Mouse (Mus musculus) embryo, embryonic 11 days (tissue): ENCODE data around the gene Skp1a.

Source experiments
- DNase-seq: peaks from one replicate; pipeline ENCODE4 v3.0.0-alpha.2; 2015

The Skp1a gene

DNA sequence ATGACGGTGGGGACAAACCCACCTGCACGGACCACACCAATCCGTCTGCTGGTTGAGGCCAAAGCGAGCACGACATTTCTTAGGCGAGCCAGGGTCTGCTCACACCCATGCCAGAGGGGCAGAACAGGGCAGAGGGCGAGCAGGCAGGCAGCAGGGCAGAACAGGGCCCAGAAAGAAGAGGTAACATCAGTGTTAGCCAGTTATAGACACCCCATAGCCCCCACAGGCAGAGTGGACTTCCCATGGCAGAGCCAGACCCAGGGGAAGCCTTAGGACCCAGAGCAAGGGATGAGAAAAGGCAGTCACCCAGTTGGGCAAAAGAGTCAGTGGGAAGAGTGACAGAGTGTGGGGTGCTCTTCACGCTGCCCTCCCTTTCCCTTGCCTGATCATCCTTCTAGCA is 23.3 kb downstream of the Skp1a start:
- no peak for DNase-seq

DNA sequence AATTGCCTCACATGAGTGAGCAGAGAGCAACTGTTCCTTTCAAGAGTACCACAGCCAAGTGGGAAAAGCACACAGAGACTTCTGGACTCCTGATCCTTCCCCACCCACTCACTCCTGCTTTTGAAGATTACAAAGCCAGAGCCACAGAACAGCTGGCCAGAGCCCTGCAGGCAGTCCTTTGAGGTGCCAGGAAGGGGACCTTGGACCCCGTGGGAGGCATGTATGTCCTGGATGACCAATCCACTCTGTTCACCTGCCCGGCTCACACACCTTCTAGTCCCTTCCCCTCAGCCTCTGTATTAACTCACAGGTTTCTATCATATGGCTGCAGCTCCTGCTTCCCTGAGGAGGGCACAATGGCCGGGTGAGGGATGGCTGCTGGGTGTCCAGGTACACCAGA is 25.6 kb downstream of the Skp1a start:
- DNase-seq, result no peak

DNA sequence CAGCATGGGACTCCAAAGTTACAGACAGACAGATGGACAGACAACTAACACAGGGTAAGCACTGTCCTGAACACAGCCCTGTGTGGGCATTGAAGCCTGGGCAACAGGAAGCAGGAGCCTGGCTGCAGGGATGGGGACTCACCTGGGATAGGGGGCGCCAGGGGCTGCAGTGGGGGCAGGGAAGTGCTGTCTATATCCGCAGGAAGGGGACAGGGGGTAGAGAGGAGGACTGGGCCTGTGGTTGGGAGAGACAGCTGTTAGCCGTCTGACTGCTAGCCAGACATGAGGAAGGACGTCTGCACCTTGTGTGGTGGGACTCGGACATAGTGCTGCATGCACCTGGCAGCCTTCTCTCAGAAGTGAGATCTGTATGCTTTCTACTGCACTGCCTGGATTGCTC is 26.9 kb downstream of the Skp1a start:
- DNase-seq, result no peak

DNA sequence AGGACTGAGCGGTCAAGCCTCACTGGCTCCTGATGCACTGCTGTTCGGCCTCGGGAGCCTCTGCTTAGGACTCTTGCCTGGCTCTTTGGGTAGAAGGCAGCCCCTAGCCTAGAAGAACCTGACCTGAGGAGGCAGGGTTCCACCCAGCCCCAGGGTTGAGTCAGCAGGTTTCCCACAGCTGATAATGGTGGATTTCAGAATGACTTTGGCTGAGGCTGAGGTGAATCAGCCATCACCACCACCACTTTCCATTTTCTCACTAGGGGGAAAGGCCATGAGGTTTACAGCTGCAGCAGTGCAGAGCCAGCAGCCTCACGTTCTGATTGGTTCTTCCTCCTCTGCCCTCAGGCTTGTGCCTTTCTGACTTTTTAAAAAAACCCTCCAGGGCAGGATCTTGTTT is 29.1 kb downstream of the Skp1a start:
- no peak for DNase-seq

DNA sequence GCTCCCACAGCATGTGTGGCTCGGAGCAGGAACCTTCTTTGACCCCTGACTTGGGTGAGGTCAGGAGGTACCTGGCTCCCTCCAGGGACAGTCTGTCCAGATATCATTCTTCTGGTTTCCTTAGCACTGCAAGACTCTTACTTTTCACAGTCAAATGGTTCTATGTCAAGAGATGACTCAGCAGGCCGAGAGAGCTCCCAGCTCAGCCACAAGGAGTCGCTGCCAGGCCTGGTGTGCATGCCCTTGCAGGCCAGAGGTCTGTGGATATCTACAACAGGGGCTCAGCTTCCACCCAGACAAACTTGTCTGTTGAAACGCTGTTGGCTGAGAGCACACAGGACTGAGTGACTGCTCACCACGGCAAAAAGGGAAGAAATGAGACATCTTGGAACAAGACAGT is 30.1 kb downstream of the Skp1a start:
- peak; percentile 57 for DNase-seq

DNA sequence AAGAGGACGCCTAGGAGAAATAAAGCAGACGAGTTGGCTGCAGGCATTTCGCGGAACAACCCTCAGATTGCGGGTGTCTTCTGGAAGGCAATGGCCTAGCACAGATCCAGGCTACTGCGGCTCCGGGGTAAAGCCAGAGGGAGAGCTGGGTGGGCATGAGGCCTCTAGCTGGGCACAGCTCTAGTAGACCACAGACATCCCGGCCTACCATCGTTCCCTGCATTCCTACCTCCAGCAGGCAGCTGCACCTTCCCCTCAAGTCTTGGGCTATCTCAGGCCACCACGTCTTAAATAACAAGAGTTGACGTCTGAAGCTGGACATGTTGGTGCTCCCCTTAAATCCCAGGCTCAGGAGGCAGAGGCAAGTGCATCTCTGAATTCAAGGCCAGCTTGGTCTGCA is 30.5 kb downstream of the Skp1a start:
- DNase-seq, result no peak

DNA sequence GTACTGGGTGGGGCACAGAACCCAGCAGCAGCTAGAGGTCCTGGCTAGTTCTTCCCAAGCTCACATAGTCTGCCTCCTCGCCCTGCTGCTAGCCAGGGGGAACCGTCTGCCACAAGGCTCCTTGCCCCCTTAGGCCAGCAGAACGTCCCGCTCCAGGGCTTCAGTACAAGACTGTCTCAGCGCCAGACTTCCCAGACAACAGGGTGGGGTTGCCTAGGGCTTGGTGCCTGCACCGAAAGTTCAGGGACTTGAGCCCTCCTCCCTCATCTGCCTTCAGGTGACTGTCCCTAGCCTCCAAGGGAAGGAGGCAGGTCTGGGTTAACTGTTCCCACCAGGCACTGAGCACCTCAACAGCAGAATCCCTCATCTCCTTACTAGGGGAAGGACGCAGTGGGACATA is 33.1 kb downstream of the Skp1a start:
- no peak for DNase-seq

DNA sequence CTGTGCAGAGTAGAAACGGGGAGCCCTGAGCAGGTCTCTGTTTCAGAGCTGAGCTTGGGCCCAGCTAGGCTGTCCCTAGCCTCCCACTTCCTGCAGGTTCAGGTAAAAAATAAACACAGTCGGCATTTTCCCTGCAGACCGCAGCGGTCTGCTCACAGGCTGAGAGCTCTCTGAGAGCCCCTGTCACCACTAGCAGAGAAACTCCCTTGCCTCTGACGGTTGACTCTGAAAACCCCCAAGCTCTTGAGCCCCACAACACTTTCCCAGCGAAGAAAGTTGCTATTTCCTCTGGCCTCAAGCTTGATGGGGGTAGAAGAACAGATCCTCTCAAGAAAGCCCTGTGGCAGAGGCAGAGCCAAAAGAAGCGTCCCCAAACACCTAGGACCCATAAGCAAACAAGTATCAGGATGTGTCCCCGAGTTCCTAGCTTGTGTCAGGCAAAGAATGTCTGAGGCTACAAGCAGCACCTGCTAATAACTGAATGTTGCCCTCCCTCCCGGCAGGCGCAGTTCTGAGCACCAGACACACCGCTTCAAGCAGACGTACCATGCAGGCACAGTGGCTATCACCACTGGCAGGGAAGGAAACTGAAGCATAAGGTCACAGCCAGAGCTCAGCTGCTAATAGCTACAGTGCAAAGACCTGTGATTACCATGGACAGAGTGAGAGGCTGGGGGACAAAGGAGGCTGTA is 34.0 kb downstream of the Skp1a start:
- no peak for DNase-seq

DNA sequence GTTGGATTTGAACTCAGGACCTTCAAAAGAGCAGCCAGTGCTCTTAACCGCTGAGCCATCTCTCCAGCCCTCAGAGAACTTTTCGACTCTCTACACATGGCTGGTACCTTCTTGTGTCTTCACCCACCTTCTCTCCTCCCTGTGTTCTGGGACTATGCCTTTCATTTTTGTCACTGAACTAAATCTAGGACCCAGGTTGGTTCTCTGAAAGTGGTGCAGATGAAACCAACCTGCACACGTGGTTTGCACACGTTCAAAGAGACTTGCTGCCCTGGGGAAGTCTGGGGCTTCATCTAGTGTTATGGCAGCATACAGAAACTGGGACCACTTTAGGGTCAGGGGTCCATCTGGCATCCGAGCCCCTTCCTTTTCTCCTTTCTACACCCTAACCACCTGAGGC is 35.5 kb downstream of the Skp1a start:
- no peak for DNase-seq

DNA sequence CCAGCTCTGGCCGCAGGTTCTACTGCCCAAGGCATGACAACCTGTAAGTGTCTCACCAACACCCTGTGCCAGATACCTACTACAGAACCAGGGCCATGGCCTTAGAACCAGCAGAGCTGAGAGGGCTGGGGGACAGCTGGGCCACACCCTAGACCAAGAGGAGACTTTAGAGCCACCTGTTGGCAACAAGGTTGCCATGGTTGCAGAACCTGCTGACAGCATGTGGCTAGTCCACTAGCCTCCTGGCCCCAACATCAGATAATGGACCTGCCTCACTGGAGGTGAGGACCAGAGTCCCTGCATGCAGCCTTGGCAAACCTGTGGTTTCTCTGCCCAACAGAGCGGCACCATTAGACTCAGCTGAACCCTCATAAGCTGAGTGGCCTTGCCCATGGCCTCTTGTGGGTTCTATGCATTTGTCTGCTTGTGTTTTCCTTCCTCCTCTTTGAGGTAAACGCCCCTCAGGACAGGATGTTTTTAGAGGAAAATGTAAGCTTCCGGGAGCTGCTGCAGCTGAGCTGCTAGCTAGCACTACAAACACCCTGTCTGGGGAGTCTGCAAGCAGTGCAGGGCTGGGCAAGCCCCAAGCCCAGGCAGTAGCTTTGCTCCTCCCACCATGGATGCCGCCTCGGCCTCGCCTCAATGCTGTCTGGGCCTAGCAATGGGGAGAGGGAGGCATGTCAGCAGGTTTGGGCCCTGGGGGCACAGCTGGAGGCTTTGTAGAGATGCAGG is 36.5 kb downstream of the Skp1a start:
- DNase-seq, result peak; percentile 19

DNA sequence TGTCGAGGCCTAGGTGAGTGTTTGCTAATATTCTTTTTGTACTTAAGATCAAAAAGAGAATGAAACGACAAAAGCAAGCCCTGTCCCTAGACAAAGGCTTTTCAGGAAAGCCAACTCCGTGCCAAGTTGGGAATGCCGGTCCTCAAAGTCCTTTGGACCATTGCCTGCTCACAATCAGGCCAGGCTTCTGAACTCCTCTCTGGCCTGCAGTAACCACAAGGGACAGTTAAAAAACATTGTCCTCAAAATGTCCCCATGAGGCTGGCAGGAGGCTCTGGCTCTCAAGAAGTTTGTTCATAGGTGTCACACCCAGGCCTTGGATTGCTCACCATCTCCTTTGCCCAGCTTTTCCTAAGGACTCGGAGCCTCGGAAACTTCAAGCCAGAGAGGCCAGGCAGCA is 38.0 kb downstream of the Skp1a start:
- DNase-seq, result no peak

DNA sequence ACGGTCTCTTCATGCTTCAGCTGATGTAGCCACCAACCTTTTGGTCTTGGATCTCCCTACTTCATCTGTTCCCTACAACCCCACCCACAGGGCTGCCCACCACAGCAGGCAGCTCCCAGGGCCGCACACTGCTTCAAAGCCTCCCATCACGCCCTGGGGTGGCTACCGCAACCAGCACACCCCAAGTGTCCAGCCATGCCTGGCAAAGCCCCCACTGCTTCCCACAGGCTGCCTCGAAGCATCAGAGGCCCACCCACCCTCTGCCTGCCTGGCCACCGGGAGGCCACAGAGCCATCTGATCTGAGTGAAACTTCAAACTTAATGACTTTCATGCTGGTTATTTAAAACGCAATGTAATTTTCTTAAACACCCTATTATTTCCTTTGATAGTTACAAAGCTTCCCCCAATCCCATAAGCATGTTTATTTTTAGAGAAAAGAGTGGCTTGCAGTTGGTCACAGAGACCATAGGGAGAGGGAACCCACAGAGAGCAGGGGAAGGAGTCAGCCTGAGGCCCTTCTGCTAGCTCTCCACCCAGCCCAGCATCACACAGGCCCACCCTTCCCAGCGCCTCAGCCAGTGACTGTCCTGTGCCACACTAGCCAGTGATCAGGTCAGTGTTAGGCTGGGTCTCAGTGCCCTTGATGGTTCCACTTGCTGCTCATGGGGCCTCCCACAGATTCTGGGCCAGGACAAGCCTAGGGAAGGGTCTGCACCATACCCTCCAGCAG is 40.1 kb downstream of the Skp1a start:
- DNase-seq, result no peak

DNA sequence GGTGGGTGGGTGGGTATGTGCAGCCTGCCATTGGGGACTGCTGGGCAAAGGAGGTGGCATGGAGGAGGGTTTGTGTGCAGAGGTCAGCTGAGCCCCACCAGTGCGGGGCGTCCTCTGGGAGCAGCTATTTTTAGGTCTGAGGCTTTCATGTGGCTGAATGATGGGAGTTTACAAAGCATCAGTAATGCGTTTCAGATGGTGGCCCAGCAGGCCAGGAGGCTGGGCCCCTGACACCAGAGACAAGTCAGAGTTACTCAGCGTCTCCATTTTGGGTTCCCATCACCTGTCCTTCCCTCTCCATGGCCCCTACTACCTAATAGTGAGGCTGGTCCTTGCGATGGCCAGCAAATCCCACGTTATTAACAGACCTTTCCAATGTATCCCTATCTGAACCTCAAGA is 40.8 kb downstream of the Skp1a start:
- peak; percentile 41 for DNase-seq

DNA sequence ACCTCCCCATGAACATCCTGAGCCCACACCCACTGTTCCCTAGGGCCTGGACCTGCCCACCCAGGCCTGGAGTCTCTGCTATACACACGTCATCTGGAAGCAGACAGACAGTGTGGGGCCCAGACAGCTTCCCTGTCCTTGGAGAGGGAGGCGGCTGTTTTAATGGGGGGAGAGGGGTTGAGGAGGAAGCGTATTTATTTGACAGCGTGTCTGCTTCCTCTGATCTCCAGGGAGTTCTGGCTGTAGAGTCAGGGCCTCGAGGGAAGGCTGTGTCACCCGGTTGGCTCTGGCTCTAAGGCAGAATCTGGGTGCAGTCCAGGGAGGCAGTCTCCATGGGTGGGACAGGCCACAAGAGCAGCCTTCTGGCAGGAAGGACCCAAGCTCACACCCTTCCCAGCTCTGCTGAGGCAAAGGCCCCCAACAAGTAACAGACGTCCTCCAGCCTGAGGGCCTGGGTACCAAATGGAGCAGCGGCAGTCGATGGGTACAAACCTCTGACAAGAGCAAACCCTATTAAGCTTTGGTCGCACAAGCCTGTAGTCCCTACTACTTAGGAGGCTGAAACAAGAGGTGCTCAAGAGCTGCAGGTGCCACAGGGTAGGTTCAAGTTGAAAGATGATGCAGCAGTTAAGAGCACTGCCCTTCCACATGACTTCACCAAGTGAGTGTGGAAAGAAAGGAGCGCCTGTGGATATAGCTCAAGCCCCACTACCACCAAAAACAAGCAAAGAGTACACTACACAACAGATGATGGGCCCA is 41.6 kb downstream of the Skp1a start:
- no peak for DNase-seq

DNA sequence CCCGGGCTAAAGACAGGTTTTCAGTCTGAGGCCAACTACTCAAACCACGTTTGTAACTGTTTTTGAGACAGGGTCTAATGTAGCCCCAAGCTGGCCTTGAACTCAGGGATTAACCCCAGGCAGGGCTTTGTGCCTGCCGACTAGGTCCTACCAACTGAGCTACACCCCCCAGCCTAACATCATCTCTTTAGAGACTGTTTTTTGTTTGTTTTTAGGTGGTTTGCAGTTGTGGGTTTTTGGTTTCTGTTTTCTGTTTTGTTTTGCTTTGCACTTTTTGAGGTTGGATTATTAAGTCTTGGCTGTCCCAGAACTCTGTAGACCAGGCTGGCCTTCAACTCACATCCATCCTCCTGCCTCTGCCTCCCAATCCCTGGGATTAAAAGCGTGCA is 42.1 kb downstream of the Skp1a start:
- DNase-seq, result no peak

DNA sequence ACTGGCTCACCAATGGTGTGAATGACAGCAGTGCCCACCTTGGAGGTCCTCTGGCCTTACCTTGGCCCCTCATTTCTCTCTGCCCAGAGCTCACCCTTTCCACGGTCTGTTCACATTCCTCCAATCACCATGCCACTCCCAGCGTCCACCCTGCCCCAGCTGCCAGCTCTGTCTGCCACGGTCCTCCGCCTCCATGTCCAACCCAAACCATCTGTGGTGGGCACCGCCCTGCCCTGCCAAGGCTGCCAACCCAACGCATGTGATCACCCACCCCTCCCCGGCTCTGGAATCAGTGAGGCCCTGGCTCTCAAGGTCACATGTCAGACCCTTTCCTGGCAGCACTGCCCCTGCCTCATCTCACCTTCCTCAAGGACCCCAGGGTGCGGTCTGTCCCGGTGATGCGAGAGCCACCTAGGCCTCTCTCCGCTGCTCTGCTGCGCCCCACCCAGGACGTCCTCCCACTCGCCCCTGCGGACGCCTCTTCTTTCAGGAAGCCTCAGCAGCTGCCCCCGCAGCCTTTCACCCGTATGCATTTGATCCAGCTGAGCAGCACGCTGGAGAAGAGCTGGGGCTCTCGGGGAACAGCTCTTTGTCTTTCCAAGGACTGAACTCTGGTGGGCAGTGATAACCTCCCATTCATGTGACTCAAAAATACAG is 42.8 kb downstream of the Skp1a start:
- DNase-seq, result no peak

DNA sequence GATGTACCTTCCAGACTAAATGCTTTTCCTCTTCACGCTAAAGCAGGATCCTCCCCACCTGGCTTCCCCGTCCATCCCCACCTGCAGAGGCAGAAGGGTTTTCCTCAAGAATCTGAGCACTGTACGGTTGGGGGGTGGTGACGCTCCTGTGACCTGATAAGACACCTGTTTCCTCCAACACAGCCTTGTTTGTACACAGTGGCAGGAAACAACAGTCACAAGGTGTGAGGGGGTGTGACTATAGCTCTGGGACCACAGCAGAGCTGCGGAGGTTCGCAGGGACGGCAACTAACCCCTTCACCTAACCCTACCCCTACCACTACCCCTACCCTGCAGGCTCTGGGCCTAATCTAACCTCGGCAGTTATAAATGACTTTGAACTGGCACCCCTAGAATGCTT is 43.6 kb downstream of the Skp1a start:
- DNase-seq, result no peak

DNA sequence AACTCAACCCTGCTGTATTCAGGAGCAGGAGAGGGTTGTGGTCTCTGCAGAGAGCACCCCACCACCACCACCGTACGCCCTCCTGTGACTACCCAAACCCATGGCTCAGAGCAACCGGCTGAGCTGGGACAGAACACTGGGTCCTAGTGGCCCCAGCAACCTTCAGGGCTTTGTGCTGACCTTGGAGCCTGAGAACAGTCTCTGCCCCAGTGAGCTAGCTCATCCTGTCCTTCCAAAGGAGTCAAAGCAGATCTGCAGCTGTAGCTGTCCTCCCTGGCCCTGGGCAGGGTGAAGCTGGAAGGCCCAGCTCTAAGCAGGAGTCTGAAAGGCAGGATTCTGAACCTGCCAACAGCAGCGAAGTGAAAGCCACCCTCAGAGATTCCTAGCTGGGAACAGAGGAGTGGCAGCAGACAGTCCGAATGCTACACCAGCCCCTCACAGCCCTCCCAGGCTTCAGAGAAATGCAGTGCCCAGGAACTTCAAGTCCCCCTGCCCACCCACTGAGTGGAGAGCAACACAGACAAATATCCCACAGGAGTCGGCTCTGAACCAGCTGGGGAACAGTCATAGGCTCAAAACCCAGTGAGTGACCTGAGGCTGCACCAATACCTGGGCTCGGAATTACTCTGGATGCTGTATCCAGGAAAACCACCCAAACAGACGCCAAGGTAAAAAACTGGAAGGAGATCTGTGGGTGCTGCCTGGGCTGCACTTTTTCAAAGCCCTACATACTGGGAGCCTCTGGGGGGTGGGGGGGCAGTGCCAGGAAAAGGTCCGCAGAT is 44.2 kb downstream of the Skp1a start:
- DNase-seq, result no peak

DNA sequence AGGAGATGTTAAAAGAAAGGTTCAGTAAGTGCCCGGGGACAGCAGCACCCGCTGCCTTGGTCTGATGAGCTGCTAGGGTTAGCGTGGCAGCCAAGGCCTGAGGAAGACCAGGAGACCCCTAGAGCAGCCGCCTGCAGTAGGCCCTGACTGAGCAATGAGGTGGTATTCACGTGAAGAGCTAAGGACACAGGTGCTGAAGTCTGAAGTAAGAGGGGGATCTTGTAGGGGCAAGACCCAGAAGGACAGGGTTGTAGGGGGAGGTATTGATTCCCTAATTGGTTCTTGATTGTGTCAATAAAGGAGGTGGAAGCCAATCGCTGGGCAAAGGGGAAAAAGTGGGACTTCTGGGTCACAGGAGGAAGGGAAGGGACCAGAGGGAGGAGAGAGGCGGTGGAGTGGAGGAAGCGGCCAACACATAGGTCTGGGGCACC is 45.2 kb downstream of the Skp1a start:
- DNase-seq, result no peak

DNA sequence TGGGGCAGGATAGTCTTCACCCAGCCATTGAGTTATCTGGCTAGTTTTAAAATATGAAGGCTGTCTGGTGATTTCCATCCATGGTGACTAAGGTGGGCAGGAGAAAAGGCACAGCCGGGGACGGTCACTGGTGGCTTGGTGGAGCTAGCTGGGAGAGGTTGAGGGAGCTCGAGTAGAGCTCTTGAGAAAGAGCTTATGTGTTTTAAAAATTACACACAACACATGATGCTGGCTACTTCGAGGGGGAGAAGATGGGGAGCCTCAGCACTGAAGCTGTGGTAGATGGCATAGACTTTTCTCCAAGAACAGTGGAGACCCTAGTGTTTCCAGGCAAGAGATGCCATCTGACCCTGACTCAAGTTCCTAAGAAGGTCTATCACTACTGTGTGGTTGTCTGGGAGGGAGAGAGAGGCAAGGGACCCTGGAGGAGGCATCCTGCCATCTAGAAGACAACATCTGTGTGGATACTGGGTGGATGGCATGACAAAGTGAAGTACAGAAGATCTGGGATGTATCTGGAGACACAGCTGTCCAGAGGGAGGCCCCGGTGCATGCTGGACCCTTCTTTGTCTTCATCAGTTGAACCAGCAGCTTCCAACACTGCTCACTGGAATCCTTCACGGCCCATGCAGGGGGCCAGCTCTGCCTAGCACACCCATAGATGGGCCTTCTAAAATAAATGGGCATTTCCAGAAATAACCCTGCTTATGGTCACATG is 45.8 kb downstream of the Skp1a start:
- DNase-seq, result no peak

DNA sequence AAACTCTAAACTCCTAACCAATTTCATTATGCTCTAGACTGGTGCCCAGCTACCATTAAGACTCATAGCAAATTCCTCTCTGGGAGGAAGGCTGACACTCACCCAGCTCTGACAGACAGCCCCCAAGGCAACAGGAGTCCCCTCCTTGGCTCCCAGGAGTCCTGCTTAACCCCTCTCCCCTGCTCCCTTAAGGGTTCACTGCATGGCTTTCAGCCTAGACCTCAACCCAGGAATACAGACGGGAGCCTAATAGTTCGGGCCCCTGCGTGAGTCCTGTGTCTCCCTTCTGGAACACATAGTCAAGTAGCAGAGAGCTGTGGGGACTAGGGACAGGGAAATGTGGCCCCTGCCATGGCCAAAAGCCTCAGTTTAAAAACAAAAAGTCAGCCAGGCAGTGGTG is 46.4 kb downstream of the Skp1a start:
- DNase-seq, result no peak
